30 mouse cellular contexts compared by ENCODE assay signal in genomic region chr4:42891176-42891575, GRCm38 (mm10). TPM values are rescaled to one million over a fixed set of nuclear protein-coding genes. Genes with fewer than 3 reads are reported as not detected.
"Had no signal": no experiment of that assay in that cellular context is flagged by ENCODE, and none has a peak within 500 bp of the region (broad histone marks: within the 10 kb centered on the region; RNA-seq: fewer than 3 reads in every experiment).

No protein-coding gene starts in this region.

- H3K4me2 ChIP-seq: heart, embryonic 12.5 days; hindbrain, embryonic 12.5 days; hindbrain, embryonic 14.5 days; limb, embryonic 12.5 days; liver, embryonic 12.5 days had no signal

- H3K27me3 ChIP-seq: heart, embryonic 12.5 days; hindbrain, embryonic 12.5 days; limb, embryonic 12.5 days had no signal

- ATAC-seq: hindbrain, embryonic 16.5 days; inflammation-experienced regulatory T-cells, adult 6 months; intestine, embryonic 16.5 days; liver, embryonic 12.5 days had no signal

- H3K9me3 ChIP-seq: heart, embryonic 10.5 days; heart, embryonic 12.5 days; hindbrain, embryonic 10.5 days; hindbrain, embryonic 12.5 days; limb, embryonic 10.5 days; limb, embryonic 12.5 days; liver, embryonic 12.5 days had no signal

- H3K4me1 ChIP-seq: heart, embryonic 10.5 days; heart, embryonic 12.5 days; hindbrain, embryonic 12.5 days; limb, embryonic 10.5 days; limb, embryonic 12.5 days had no signal

- H3K9ac ChIP-seq: heart, embryonic 12.5 days; hindbrain, embryonic 12.5 days; hindbrain, embryonic 14.5 days; limb, embryonic 12.5 days; liver, embryonic 12.5 days had no signal

- DNase-seq: gastrocnemius, adult 2 months; gastrocnemius, postnatal 10 days; gastrocnemius, postnatal 25 days; heart, adult 2 months; heart, postnatal 10 days; heart, postnatal 4 days; kidney, adult 18-20 months; kidney, adult 8-10 months; kidney, postnatal 10 days; kidney, postnatal 25 days; kidney, postnatal 4 days; liver had no signal

- H3K4me3 ChIP-seq: gastrocnemius, adult 2 months; heart, adult 2 months; heart, embryonic 10.5 days; heart, embryonic 12.5 days; hindbrain, embryonic 10.5 days; hindbrain, embryonic 12.5 days; layer of hippocampus, adult 2 months; left cerebral cortex, adult 2 months; limb, embryonic 10.5 days; limb, embryonic 12.5 days; liver, embryonic 12.5 days had no signal

- H3K27ac ChIP-seq: gastrocnemius, adult 2 months; heart, adult 2 months; heart, embryonic 10.5 days; hindbrain, embryonic 10.5 days; hindbrain, embryonic 12.5 days; hindbrain, embryonic 14.5 days; layer of hippocampus, adult 2 months; left cerebral cortex, adult 2 months; limb, embryonic 10.5 days; limb, embryonic 12.5 days; liver, embryonic 12.5 days had no signal

- H3K36me3 ChIP-seq: heart, embryonic 10.5 days; heart, embryonic 12.5 days; hindbrain, embryonic 10.5 days; hindbrain, embryonic 12.5 days; limb, embryonic 10.5 days; limb, embryonic 12.5 days; liver, embryonic 12.5 days had no signal

RNA-seq across cellular contexts. Expression of gene Fam205c, which starts 17.1 kb away (rescaled TPM):
- polyA plus RNA-seq: inflammation-experienced regulatory T-cells, adult 6 months; limb, embryonic 12.5 days; limb, embryonic 14.5 days had no signal

RNA-seq across cellular contexts. Expression of gene Phf24, which starts 25.3 kb away (rescaled TPM):
- polyA plus RNA-seq: inflammation-experienced regulatory T-cells, adult 6 months; limb, embryonic 10.5 days had no signal

RNA-seq across cellular contexts. Expression of gene Gm12394, which starts 34.6 kb away (rescaled TPM):
- polyA plus RNA-seq: heart, embryonic 14.5 days; hindbrain, embryonic 10.5 days; inflammation-experienced regulatory T-cells, adult 6 months had no signal

RNA-seq across cellular contexts. Expression of gene Fam205a1, which starts 37.5 kb away (rescaled TPM):
- polyA plus RNA-seq: heart, adult 2 months; heart, embryonic 14.5 days; heart, embryonic 16.5 days; hindbrain, embryonic 10.5 days; inflammation-experienced regulatory T-cells, adult 6 months; intestine, embryonic 16.5 days; kidney, embryonic 14.5 days; kidney, embryonic 16.5 days; limb, embryonic 10.5 days; limb, embryonic 12.5 days had no signal
